Mouse (Mus musculus): ENCODE data around the gene Hcrtr1. TPM values are rescaled to one million over a fixed set of nuclear protein-coding genes. Genes with fewer than 3 reads are reported as not detected.

Hcrtr1 gene
- total RNA-seq, 2 experiments from 2014 or later = not detected

Other genes with a start within 250 kb of the Hcrtr1 start
- gene Spocd1, start 210.1 kb downstream of the Hcrtr1 start, total RNA-seq (2021) = not detected
- under 1 TPM; 0.54 to 0.56 TPM for gene Adgrb2, start 154.5 kb downstream of the Hcrtr1 start, total RNA-seq (2021)
- 10 to 100 TPM in 1 of 2 experiments, 1 to 10 TPM in 1; 8.6 to 15.5 TPM for gene Col16a1, start 91.5 kb downstream of the Hcrtr1 start, total RNA-seq (2021)
- gene Pef1, start 36.8 kb downstream of the Hcrtr1 start, total RNA-seq (2021) = 10 to 100 TPM; 28.9 to 30.5 TPM
- gene Tinagl1, start 35.8 kb upstream of the Hcrtr1 start, total RNA-seq (2021) = 10 to 100 TPM; 23.7 to 31.5 TPM
- not detected for gene Gm853, start 83.0 kb upstream of the Hcrtr1 start, total RNA-seq (2021)
- gene Serinc2, start 139.8 kb upstream of the Hcrtr1 start, total RNA-seq (2021) = 10 to 100 TPM; 52.0 to 64.1 TPM
- gene Fabp3, start 169.2 kb upstream of the Hcrtr1 start, total RNA-seq (2021) = 1,000 to 10,000 TPM in 1 of 2 experiments, 100 to 1,000 TPM in 1; 646 to 1,026 TPM
- gene Gm10570, start 169.3 kb upstream of the Hcrtr1 start, total RNA-seq (2021) = not detected
- gene Zcchc17, start 220.6 kb upstream of the Hcrtr1 start, total RNA-seq (2021) = 10 to 100 TPM; 36.1 to 37.7 TPM
- gene Snrnp40, start 220.8 kb upstream of the Hcrtr1 start, total RNA-seq (2021) = 10 to 100 TPM; 10.9 to 11.2 TPM